Mouse (Mus musculus) heart, postnatal 0 days (tissue): ENCODE data around the gene RPS10-NUDT3. TPM values are rescaled to one million over a fixed set of nuclear protein-coding genes. Genes with fewer than 3 reads are reported as not detected.

ENCODE experiments used
- ATAC-seq: fragments of 200-750 bp; cut with Nextera tagmentation; 2 replicates; pipeline ENCODE4 v1.8.0; 2017; ENCODE audit warnings: low read depth, moderate number of reproducible peaks, moderate library complexity; ENCODE audit not compliant: insufficient read depth
- DNase-seq: peaks from one replicate; pipeline ENCODE4 v3.0.0-alpha.2; 2016; ENCODE audit warnings: low spot score
- H3K27ac ChIP-seq: fragments of 300-500 bp; sonication (generic); 2 replicates; pipeline ENCODE4 v1.5.1; 2014; ENCODE audit warnings: low read depth, mild to moderate bottlenecking
- H3K27me3 ChIP-seq: fragments of 300-500 bp; sonication (generic); 2 replicates; pipeline ENCODE4 v1.6.1; 2014; ENCODE audit warnings: low read length, mixed read lengths; ENCODE audit not compliant: control insufficient read depth, insufficient read depth
- H3K36me3 ChIP-seq: fragments of 300-500 bp; sonication (generic); replicated peaks from 2 replicates; pipeline ENCODE4 v1.6.1; 2014; ENCODE audit warnings: low read length, mixed read lengths; ENCODE audit not compliant: control insufficient read depth, insufficient read depth
- H3K4me1 ChIP-seq: fragments of 300-500 bp; sonication (generic); 2 replicates; pipeline ENCODE4 v1.6.1; 2014; ENCODE audit warnings: antibody characterized with exemption; ENCODE audit not compliant: control insufficient read depth, insufficient read depth
- H3K4me2 ChIP-seq: fragments of 300-500 bp; sonication (generic); 2 replicates; pipeline ENCODE4 v1.6.1; 2014; ENCODE audit warnings: low read depth, mild to moderate bottlenecking, low read length, moderate library complexity
- H3K4me3 ChIP-seq: fragments of 300-500 bp; sonication (generic); 2 replicates; pipeline ENCODE4 v1.5.1; 2014; ENCODE audit warnings: low read depth, low read length
- H3K9ac ChIP-seq: fragments of 300-500 bp; sonication (generic); replicated peaks from 2 replicates; pipeline ENCODE4 v1.6.1; 2014; ENCODE audit warnings: low read depth, low read length, mixed read lengths
- H3K9me3 ChIP-seq: fragments of 300-500 bp; sonication (generic); replicated peaks from 2 replicates; pipeline ENCODE4 v1.6.1; 2016; ENCODE audit warnings: low read length; ENCODE audit not compliant: control insufficient read depth
- CTCF ChIP-seq: IDR thresholded peaks from 2 replicates; pipeline ENCODE4 v1.5.1; 2016; ENCODE audit warnings: antibody characterized with exemption, control low read depth, low read depth
- EP300 ChIP-seq: IDR thresholded peaks from 2 replicates; pipeline ENCODE4 v1.6.1; 2016; ENCODE audit warnings: antibody characterized with exemption, low read depth
- WGBS: fragments of 180-500 bp; shearing (Covaris S2); extraction: QIAGEN DNeasy Blood & Tissue Kit; methylation state at CpG from one replicate; pipeline ENCODE4 v1.1.7; 2014; 5-methylcytosine and 5-hydroxymethylcytosine counted together
- polyA plus RNA-seq: library from polyadenylated mRNA; unstranded; fragments of >200 nt; fragmentation: Nextera tagmentation; extraction: Ambion mirVana; gene quantifications from 2 replicates; pipeline ENCODE4 v1.2.1, GENCODE M21; 2015
- total RNA-seq: library from RNA; depleted of rRNA; stranded (reverse); fragments of >200 nt; gene quantifications from 2 replicates; pipeline ENCODE4 v1.2.3, GENCODE M21; 2014; ENCODE audit warnings: low replicate concordance

Gene RPS10-NUDT3
- total and polyA plus RNA-seq, 2 experiments from 2014 or later = not detected

GRCm38 (mm10) chr17:27592565-27592910 lies 42.5 kb downstream of the RPS10-NUDT3 start:
- TF ChIP-seq CTCF (no peak), EP300 (no peak)
- H3K27me3 ChIP-seq = no peaks in the 10 kb centered on the region
- H3K9ac ChIP-seq = no peak overlapping the region
- WGBS = 87% methylated on average over 7 of the region's 7 CpGs
- ATAC-seq (no peak), DNase-seq (no peak)
- H3K27ac ChIP-seq = no peak overlapping the region
- no peak overlapping the region for H3K4me3 ChIP-seq
- no peak overlapping the region for H3K4me2 ChIP-seq
- H3K4me1 ChIP-seq = peaks cover 54% of the 10 kb centered on the region
- H3K9me3 ChIP-seq = no peaks in the 10 kb centered on the region
- peaks cover 22% of the 10 kb centered on the region for H3K36me3 ChIP-seq

GRCm38 (mm10) chr17:27591826-27592564 lies 43.0 kb downstream of the RPS10-NUDT3 start:
- Histone ChIP-seq H3K9ac (no peak overlapping the region), H3K9me3 (no peaks in the 10 kb centered on the region), H3K4me2 (no peak overlapping the region), H3K36me3 (peaks cover 22% of the 10 kb centered on the region), H3K4me1 (peaks cover 55% of the 10 kb centered on the region), H3K27ac (peak overlapping the region; percentile 60; the same call in 1 of the 2 replicates), H3K4me3 (no peak overlapping the region), H3K27me3 (no peaks in the 10 kb centered on the region)
- TF ChIP-seq CTCF (peak; percentile 24; the same call in 1 of the 2 replicates), EP300 (no peak)
- 87% methylated on average over 12 of the region's 12 CpGs for WGBS
- ATAC-seq = no peak
- DNase-seq = no peak

GRCm38 (mm10) chr17:27588231-27588630 lies 46.8 kb downstream of the RPS10-NUDT3 start:
- peak overlapping the region; percentile 95 for H3K27ac ChIP-seq
- H3K9ac ChIP-seq = no peak overlapping the region
- H3K4me3 ChIP-seq = no peak overlapping the region
- H3K27me3 ChIP-seq = no peaks in the 10 kb centered on the region
- H3K9me3 ChIP-seq = no peaks in the 10 kb centered on the region
- ATAC-seq = no peak
- no peak overlapping the region for H3K4me2 ChIP-seq
- no peak for DNase-seq
- no peak for TF ChIP-seq CTCF
- no peak for TF ChIP-seq EP300
- 41% methylated on average over 8 of the region's 8 CpGs for WGBS
- peaks cover 22% of the 10 kb centered on the region for H3K36me3 ChIP-seq
- H3K4me1 ChIP-seq = peaks cover 37% of the 10 kb centered on the region

GRCm38 (mm10) chr17:27587252-27587651 lies 47.8 kb downstream of the RPS10-NUDT3 start:
- Histone ChIP-seq H3K9me3 (no peaks in the 10 kb centered on the region), H3K27ac (peak overlapping the region; percentile 95), H3K4me3 (no peak overlapping the region), H3K9ac (0 out of 2 replicates have a peak overlapping the region, but pooled peaks have one; percentile 27), H3K4me2 (peak overlapping the region; percentile 21; the same call in 1 of the 2 replicates), H3K4me1 (peaks cover 40% of the 10 kb centered on the region), H3K36me3 (peaks cover 24% of the 10 kb centered on the region), H3K27me3 (no peaks in the 10 kb centered on the region)
- 28% methylated on average over 12 of the region's 12 CpGs for WGBS
- TF ChIP-seq EP300 (peak; percentile 78; the same call in 1 of the 2 replicates), CTCF (no peak)
- ATAC-seq = peak; percentile 89
- peak; percentile 86 for DNase-seq

GRCm38 (mm10) chr17:27586661-27587060 lies 48.4 kb downstream of the RPS10-NUDT3 start:
- ATAC-seq = peak; percentile 68
- peaks cover 40% of the 10 kb centered on the region for H3K4me1 ChIP-seq
- H3K36me3 ChIP-seq = peaks cover 30% of the 10 kb centered on the region
- peak overlapping the region; percentile 95 for H3K27ac ChIP-seq
- peak overlapping the region; percentile 21; the same call in 1 of the 2 replicates for H3K4me2 ChIP-seq
- no peak overlapping the region for H3K4me3 ChIP-seq
- 0 out of 2 replicates have a peak overlapping the region, but pooled peaks have one; percentile 27 for H3K9ac ChIP-seq
- no peaks in the 10 kb centered on the region for H3K9me3 ChIP-seq
- TF ChIP-seq CTCF (no peak), EP300 (no peak)
- 36% methylated on average over 9 of the region's 9 CpGs for WGBS
- DNase-seq = no peak
- no peaks in the 10 kb centered on the region for H3K27me3 ChIP-seq
